Mouse (Mus musculus): Measurements from ENCODE around the gene Epop. TPM values are rescaled to one million over a fixed set of nuclear protein-coding genes. Genes with fewer than 3 reads are reported as not detected.

The Epop gene
- polyA plus RNA-seq, 1 experiment: 39.3 TPM

- Histone ChIP-seq H3K9ac (ENCODE audit: low read depth, poor library complexity, severe bottlenecking) (no peak overlapping the region), H3K27ac (ENCODE audit: insufficient read depth, low read length) (peak overlapping the region; percentile 76), H3K4me3 (ENCODE audit: low read depth, low read length) (no peak overlapping the region), H3K4me1 (ENCODE audit: control insufficient read depth, insufficient read depth, low read length) (peaks cover 8% of the 10 kb centered on the region), H3K36me3 (ENCODE audit: control insufficient read depth, insufficient read depth, low read length, poor library complexity, severe bottlenecking) (no peaks in the 10 kb centered on the region), H3K27me3 (ENCODE audit: control insufficient read depth, insufficient read depth, low read length, poor library complexity, severe bottlenecking) (no peaks in the 10 kb centered on the region), H3K9me3 (replicated peaks; ENCODE audit: control insufficient read depth, insufficient read depth, low read length, poor library complexity, severe bottlenecking) (no peaks in the 10 kb centered on the region)
- TF ChIP-seq EP300 (IDR thresholded peaks at IDR 0.05; ENCODE audit: insufficient read depth, low read depth, low read length): no peak
- no peak for TF ChIP-seq CTCF (IDR thresholded peaks at IDR 0.05; ENCODE audit: low read depth, low read length)
- no peak for TF ChIP-seq POLR2A (IDR thresholded peaks at IDR 0.05; ENCODE audit: insufficient read depth, low read length)
Observed at GRCm38 (mm10) chr11:97579088-97579857, 50.2 kb downstream of the Epop start.

GRCm38 (mm10) chr11:97578286-97578685 lies 51.2 kb downstream of the Epop start:
- Histone ChIP-seq H3K36me3 (ENCODE audit: control insufficient read depth, insufficient read depth, low read length, poor library complexity, severe bottlenecking) (no peaks in the 10 kb centered on the region), H3K9me3 (replicated peaks; ENCODE audit: control insufficient read depth, insufficient read depth, low read length, poor library complexity, severe bottlenecking) (no peaks in the 10 kb centered on the region), H3K27ac (ENCODE audit: insufficient read depth, low read length) (no peak overlapping the region), H3K9ac (ENCODE audit: low read depth, poor library complexity, severe bottlenecking) (no peak overlapping the region), H3K4me3 (ENCODE audit: low read depth, low read length) (no peak overlapping the region), H3K27me3 (ENCODE audit: control insufficient read depth, insufficient read depth, low read length, poor library complexity, severe bottlenecking) (no peaks in the 10 kb centered on the region), H3K4me1 (ENCODE audit: control insufficient read depth, insufficient read depth, low read length) (peaks cover 8% of the 10 kb centered on the region)
- TF ChIP-seq POLR2A (IDR thresholded peaks at IDR 0.05; ENCODE audit: insufficient read depth, low read length): no peak
- TF ChIP-seq CTCF (IDR thresholded peaks at IDR 0.05; ENCODE audit: low read depth, low read length): no peak
- TF ChIP-seq EP300 (IDR thresholded peaks at IDR 0.05; ENCODE audit: insufficient read depth, low read depth, low read length): no peak

Other genes with a start within 250 kb of the Epop start
- 30.3 and 32.5 TPM in 2 replicates for gene Arhgap23, start 214.2 kb downstream of the Epop start, polyA plus RNA-seq (2011; ENCODE audit: insufficient read depth, insufficient read length, low read depth, missing spikeins)
- not detected in 2 replicates for gene 4933428G20Rik, start 129.4 kb downstream of the Epop start, polyA plus RNA-seq (2011; ENCODE audit: insufficient read depth, insufficient read length, low read depth, missing spikeins)
- gene Srcin1, start 53.5 kb downstream of the Epop start, polyA plus RNA-seq (2011; ENCODE audit: insufficient read depth, insufficient read length, low read depth, missing spikeins): 7.7 and 8.3 TPM in 2 replicates
- 23.7 and 25.2 TPM in 2 replicates for gene Mllt6, start 33.7 kb upstream of the Epop start, polyA plus RNA-seq (2011; ENCODE audit: insufficient read depth, insufficient read length, low read depth, missing spikeins)
- gene Cisd3, start 56.1 kb upstream of the Epop start, polyA plus RNA-seq (2011; ENCODE audit: insufficient read depth, insufficient read length, low read depth, missing spikeins): 62.3 and 77.2 TPM in 2 replicates
- gene Pcgf2, start 70.8 kb upstream of the Epop start, polyA plus RNA-seq (2011; ENCODE audit: insufficient read depth, insufficient read length, low read depth, missing spikeins): 74.6 and 84.0 TPM in 2 replicates
- gene Psmb3, start 73.7 kb upstream of the Epop start, polyA plus RNA-seq (2011; ENCODE audit: insufficient read depth, insufficient read length, low read depth, missing spikeins): 296 and 332 TPM in 2 replicates
- gene Pip4k2b, start 115.0 kb upstream of the Epop start, polyA plus RNA-seq (2011; ENCODE audit: insufficient read depth, insufficient read length, low read depth, missing spikeins): 35.0 and 36.6 TPM in 2 replicates
- gene Cwc25, start 136.9 kb upstream of the Epop start, polyA plus RNA-seq (2011; ENCODE audit: insufficient read depth, insufficient read length, low read depth, missing spikeins): 14.5 and 16.9 TPM in 2 replicates
- gene 1700001P01Rik, start 146.2 kb upstream of the Epop start, polyA plus RNA-seq (2011; ENCODE audit: insufficient read depth, insufficient read length, low read depth, missing spikeins): 0.99 TPM in 1 of 2 replicates, not detected in the other
- 777 and 842 TPM in 2 replicates for gene Rpl23, start 152.7 kb upstream of the Epop start, polyA plus RNA-seq (2011; ENCODE audit: insufficient read depth, insufficient read length, low read depth, missing spikeins)
- gene Lasp1, start 169.3 kb upstream of the Epop start, polyA plus RNA-seq (2011; ENCODE audit: insufficient read depth, insufficient read length, low read depth, missing spikeins): 228 and 231 TPM in 2 replicates
- gene B230217C12Rik, start 211.1 kb upstream of the Epop start, polyA plus RNA-seq (2011; ENCODE audit: insufficient read depth, insufficient read length, low read depth, missing spikeins): 2.8 and 3.4 TPM in 2 replicates